Mouse (Mus musculus): ENCODE measurements around the gene Ank2. TPM values are rescaled to one million over a fixed set of nuclear protein-coding genes. Genes with fewer than 3 reads are reported as not detected.

Gene Ank2
- polyA plus RNA-seq, 1 experiment = 0.75 TPM

DNA sequence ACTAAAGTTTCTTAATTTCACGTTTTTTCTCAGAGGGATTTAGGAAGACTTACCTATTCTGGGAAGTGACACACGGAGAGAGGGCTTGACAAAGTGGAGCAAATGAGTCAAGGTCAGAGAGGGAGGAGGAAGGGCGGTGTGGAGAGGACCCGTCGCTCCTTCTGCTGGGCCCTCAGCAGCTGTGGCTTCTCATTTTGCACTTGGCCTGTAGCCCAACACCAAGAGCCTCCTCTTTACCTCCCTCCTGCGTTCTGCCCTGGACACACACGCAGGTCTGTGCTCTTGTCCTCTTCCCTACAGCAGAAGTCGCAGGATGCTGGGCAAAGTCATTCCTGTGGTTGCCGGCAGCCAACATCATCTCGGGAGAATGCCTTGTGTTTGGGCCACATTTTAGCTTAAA, 22.0 kb upstream of the Ank2 start:
- Histone ChIP-seq H3K4me3 (ENCODE audit: insufficient read depth, low read length) (no peak overlapping the region), H3K27ac (ENCODE audit: insufficient read depth, low read depth, low read length) (no peak overlapping the region), H3K4me1 (ENCODE audit: control insufficient read depth, insufficient read depth, low read length) (no peaks in the 10 kb centered on the region)
- TF ChIP-seq POLR2A (IDR thresholded peaks at IDR 0.05; ENCODE audit: borderline replicate concordance, low read depth, low read length) (no peak), CTCF (IDR thresholded peaks at IDR 0.05; ENCODE audit: low read depth, low read length) (no peak)

DNA sequence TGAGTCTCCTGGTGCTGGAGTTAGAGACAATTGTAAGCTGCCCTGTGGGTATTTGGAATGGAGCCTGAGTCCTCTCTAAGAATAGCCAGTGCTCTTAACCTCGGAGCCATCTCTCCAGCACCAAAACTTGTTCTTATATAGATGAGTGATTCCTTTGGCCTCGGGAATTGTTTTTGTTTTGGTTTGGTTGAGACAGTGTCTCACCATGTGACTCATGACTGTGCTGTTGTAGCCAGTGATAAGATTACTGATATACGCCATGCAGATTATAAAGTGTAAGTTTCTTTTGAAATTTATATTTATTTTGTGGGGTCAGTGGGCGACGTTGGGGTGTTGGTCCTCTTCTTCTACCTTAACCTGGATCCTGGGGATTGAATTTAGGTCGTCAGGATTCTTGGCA, 21.1 kb upstream of the Ank2 start:
- Histone ChIP-seq H3K27ac (ENCODE audit: insufficient read depth, low read depth, low read length) (no peak overlapping the region), H3K4me3 (ENCODE audit: insufficient read depth, low read length) (no peak overlapping the region), H3K4me1 (ENCODE audit: control insufficient read depth, insufficient read depth, low read length) (no peaks in the 10 kb centered on the region)
- TF ChIP-seq CTCF (IDR thresholded peaks at IDR 0.05; ENCODE audit: low read depth, low read length) (no peak), POLR2A (IDR thresholded peaks at IDR 0.05; ENCODE audit: borderline replicate concordance, low read depth, low read length) (no peak)

- Histone ChIP-seq H3K4me1 (ENCODE audit: control insufficient read depth, insufficient read depth, low read length) (no peaks in the 10 kb centered on the region), H3K4me3 (ENCODE audit: insufficient read depth, low read length) (no peak overlapping the region), H3K27ac (ENCODE audit: insufficient read depth, low read depth, low read length) (no peak overlapping the region)
- TF ChIP-seq POLR2A (IDR thresholded peaks at IDR 0.05; ENCODE audit: borderline replicate concordance, low read depth, low read length) = no peak
- TF ChIP-seq CTCF (IDR thresholded peaks at IDR 0.05; ENCODE audit: low read depth, low read length) = no peak
Measured at GRCm38 (mm10) chr3:127515251-127515650, 16.1 kb upstream of the Ank2 start.

- TF ChIP-seq CTCF (IDR thresholded peaks at IDR 0.05; ENCODE audit: low read depth, low read length) (no peak), POLR2A (IDR thresholded peaks at IDR 0.05; ENCODE audit: borderline replicate concordance, low read depth, low read length) (no peak)
Measured at GRCm38 (mm10) chr3:127513699-127514098, 14.5 kb upstream of the Ank2 start.

DNA sequence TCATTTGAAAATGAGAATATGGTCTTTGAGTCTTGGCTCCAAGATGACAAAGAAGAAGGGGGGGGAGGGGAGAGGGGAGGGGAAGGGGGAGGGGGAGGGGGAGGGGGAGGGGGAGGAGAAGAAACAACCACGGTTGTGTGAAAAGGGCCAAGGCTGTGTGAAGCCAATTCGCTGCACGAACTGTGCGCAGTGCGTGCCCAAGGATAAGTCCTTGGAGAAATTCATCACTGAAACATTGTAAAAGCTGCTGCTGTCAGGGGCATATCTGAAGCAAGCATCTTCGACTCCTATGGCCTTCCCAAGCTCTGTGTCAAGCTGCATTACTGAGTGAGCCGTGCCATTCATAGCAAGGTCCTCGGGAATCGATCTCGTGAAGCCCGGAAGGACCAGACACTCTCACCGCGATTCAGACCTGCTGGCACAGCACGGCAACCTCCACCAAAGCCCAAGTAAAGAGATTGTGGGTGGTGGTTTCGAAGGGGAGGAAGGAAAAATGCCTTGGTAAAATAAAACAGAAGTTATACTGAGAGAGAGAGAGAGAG, 13.7 kb upstream of the Ank2 start:
- Histone ChIP-seq H3K4me3 (ENCODE audit: insufficient read depth, low read length) (no peak overlapping the region), H3K4me1 (ENCODE audit: control insufficient read depth, insufficient read depth, low read length) (no peaks in the 10 kb centered on the region), H3K27ac (ENCODE audit: insufficient read depth, low read depth, low read length) (no peak overlapping the region)
- TF ChIP-seq CTCF (IDR thresholded peaks at IDR 0.05; ENCODE audit: low read depth, low read length) (no peak), POLR2A (IDR thresholded peaks at IDR 0.05; ENCODE audit: borderline replicate concordance, low read depth, low read length) (no peak)

More at GRCm38 (mm10) chr3:127513699-127514098, 14.5 kb upstream of the Ank2 start:
- Histone ChIP-seq H3K27ac (ENCODE audit: insufficient read depth, low read depth, low read length) (no peak overlapping the region), H3K4me3 (ENCODE audit: insufficient read depth, low read length) (no peak overlapping the region), H3K4me1 (ENCODE audit: control insufficient read depth, insufficient read depth, low read length) (no peaks in the 10 kb centered on the region)

- no peak for TF ChIP-seq POLR2A (IDR thresholded peaks at IDR 0.05; ENCODE audit: borderline replicate concordance, low read depth, low read length)
- TF ChIP-seq CTCF (IDR thresholded peaks at IDR 0.05; ENCODE audit: low read depth, low read length) = no peak
- Histone ChIP-seq H3K4me3 (ENCODE audit: insufficient read depth, low read length) (no peak overlapping the region), H3K27ac (ENCODE audit: insufficient read depth, low read depth, low read length) (no peak overlapping the region), H3K4me1 (ENCODE audit: control insufficient read depth, insufficient read depth, low read length) (no peaks in the 10 kb centered on the region)
Measured at GRCm38 (mm10) chr3:127511786-127512746, 12.9 kb upstream of the Ank2 start.

DNA sequence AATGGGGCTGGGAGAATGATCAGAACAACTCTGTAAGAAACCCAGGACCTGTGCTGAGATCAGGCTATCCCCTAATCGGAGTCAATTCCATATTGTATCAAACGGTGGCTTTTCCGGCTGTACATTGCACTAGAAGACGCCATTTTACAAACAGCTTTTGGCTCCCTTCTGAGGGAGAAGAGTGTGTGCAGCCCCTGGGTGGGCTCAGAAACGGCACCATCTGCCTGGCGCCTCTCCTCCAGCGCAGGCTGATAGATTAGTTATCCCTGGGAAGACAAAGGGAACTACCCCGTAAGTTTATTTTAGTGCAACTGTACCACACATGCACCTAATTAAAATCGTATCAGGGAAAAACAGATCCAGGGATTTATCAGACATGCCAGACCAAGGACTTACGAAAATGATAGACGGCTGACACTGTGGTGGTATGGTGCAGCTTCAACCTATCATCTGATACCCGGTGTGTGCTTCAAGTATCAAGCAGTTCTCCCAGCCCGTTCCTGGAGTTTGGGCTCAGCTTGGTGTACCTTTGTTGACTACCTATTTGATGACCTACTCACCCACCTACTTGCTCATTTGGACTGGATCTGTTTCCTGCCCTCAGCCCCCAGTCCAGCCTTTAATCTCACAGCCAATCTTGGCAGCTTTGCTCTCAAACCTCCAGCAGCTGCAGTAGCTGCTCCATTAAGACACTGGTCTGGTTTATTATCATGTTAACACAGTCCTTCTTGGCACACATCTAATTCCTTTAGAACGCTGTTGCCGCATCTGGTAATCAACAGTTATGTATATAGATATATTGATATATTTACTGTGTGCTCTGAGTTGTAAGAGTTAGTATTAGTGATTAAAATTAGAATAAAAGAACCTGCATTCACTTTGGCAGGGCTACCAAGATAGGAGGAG, 9.0 kb upstream of the Ank2 start:
- H3K4me1 ChIP-seq (ENCODE audit: control insufficient read depth, insufficient read depth, low read length) = no peaks in the 10 kb centered on the region
- no peak overlapping the region for H3K27ac ChIP-seq (ENCODE audit: insufficient read depth, low read depth, low read length)
- TF ChIP-seq POLR2A (IDR thresholded peaks at IDR 0.05; ENCODE audit: borderline replicate concordance, low read depth, low read length) (no peak), CTCF (IDR thresholded peaks at IDR 0.05; ENCODE audit: low read depth, low read length) (no peak)
- H3K4me3 ChIP-seq (ENCODE audit: insufficient read depth, low read length) = no peak overlapping the region

DNA sequence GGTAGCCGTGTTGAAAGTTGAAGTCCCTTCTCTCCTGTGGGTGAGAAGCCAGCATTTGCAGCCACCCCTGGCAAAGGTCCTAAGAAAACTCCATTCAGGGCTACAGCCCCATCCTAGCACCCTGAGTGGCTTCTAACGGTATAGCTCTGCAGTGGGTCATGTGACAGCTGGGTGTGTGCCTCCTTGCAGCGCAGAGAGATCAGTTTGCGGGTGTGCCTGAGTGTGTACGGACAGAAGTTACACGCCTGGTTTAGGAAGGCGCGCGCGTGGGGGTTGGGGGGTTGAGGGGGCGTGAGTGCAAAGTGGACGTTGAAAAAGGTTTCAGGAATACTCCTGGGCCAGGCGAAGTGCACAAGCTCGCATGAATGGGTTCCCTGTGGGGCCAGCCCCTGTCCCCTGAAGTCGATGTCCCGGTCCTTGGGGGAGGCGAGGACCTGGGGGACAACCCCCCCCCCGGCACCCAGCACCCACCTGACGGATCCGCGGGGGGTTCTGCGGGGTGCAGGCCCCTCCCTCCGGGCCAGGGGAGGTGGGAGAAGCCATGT, 881 bp downstream of the Ank2 start:
- H3K4me3 ChIP-seq (ENCODE audit: insufficient read depth, low read length) = peak overlapping the region; percentile 68
- no peak overlapping the region for H3K27ac ChIP-seq (ENCODE audit: insufficient read depth, low read depth, low read length)
- no peak for TF ChIP-seq CTCF (IDR thresholded peaks at IDR 0.05; ENCODE audit: low read depth, low read length)
- no peak for TF ChIP-seq POLR2A (IDR thresholded peaks at IDR 0.05; ENCODE audit: borderline replicate concordance, low read depth, low read length)
- H3K4me1 ChIP-seq (ENCODE audit: control insufficient read depth, insufficient read depth, low read length) = peaks cover 3% of the 10 kb centered on the region; the same call in 1 of the 2 replicates

DNA sequence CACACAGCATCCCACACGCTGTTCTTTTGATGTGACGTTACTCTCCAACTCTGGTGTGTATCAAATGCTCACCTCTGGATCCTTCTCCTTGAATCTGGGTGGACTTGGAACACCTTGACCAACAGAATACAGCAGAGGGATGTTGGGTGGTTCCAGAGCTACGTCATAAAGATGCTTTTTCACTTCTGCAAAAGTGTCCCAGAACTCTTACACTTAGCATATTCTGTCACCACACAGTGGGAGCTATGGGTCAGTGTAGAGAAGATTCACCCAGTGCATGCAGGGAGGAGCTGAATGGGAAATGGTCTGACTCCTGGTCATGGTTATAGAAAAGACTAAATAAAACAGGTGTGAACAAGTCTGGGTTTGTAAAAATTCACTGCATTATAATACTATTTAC, 6.5 kb downstream of the Ank2 start:
- Histone ChIP-seq H3K4me1 (ENCODE audit: control insufficient read depth, insufficient read depth, low read length) (no peaks in the 10 kb centered on the region), H3K4me3 (ENCODE audit: insufficient read depth, low read length) (no peak overlapping the region), H3K27ac (ENCODE audit: insufficient read depth, low read depth, low read length) (no peak overlapping the region)
- TF ChIP-seq CTCF (IDR thresholded peaks at IDR 0.05; ENCODE audit: low read depth, low read length) = no peak
- no peak for TF ChIP-seq POLR2A (IDR thresholded peaks at IDR 0.05; ENCODE audit: borderline replicate concordance, low read depth, low read length)
